Mouse (Mus musculus) hindbrain, embryonic 12.5 days (tissue): Measurements from ENCODE around the gene Vmn1r84. TPM values are rescaled to one million over a fixed set of nuclear protein-coding genes. Genes with fewer than 3 reads are reported as not detected.

Source experiments
- ATAC-seq: fragments of 200-750 bp; cut with Nextera tagmentation; 2 replicates; pipeline ENCODE4 v1.8.0; 2017; ENCODE audit warnings: moderate TSS enrichment; ENCODE audit not compliant: low FRiP score
- H3K27ac ChIP-seq: fragments of 300-500 bp; sonication (generic); 2 replicates; pipeline ENCODE4 v1.5.1; 2016; ENCODE audit warnings: mild to moderate bottlenecking
- H3K27me3 ChIP-seq: fragments of 300-500 bp; sonication (generic); 2 replicates; pipeline ENCODE4 v1.6.1; 2016; ENCODE audit warnings: mild to moderate bottlenecking
- H3K36me3 ChIP-seq: fragments of 300-500 bp; sonication (generic); 2 replicates; pipeline ENCODE4 v1.6.1; 2016; ENCODE audit warnings: mild to moderate bottlenecking
- H3K4me1 ChIP-seq: fragments of 300-500 bp; sonication (generic); 2 replicates; pipeline ENCODE4 v1.6.1; 2016
- H3K4me2 ChIP-seq: fragments of 300-500 bp; sonication (generic); replicated peaks from 2 replicates; pipeline ENCODE4 v1.6.1; 2016; ENCODE audit warnings: mild to moderate bottlenecking
- H3K4me3 ChIP-seq: fragments of 300-500 bp; sonication (generic); 2 replicates; pipeline ENCODE4 v1.5.1; 2016; ENCODE audit warnings: mild to moderate bottlenecking
- H3K9ac ChIP-seq: fragments of 300-500 bp; sonication (generic); 2 replicates; pipeline ENCODE4 v1.6.1; 2016; ENCODE audit warnings: mild to moderate bottlenecking, moderate library complexity
- H3K9me3 ChIP-seq: fragments of 300-500 bp; sonication (generic); replicated peaks from 2 replicates; pipeline ENCODE4 v1.6.1; 2016; ENCODE audit warnings: mild to moderate bottlenecking
- WGBS: fragments of 180-500 bp; shearing (Covaris S2); methylation state at CpG from one replicate; pipeline ENCODE4 v1.1.7; 2016; 5-methylcytosine and 5-hydroxymethylcytosine counted together
- microRNA-seq: library from miRNA; unstranded; fragments of <30 nt; microRNA quantifications from one replicate; pipeline ENCODE4, GENCODE M21; 2017
- polyA plus RNA-seq: library from polyadenylated mRNA; unstranded; fragments of >200 nt; fragmentation: Nextera tagmentation; extraction: Ambion mirVana; gene quantifications from 2 replicates; pipeline ENCODE4 v1.2.1, GENCODE M21; 2016

Gene Vmn1r84
- not detected in 2 replicates for polyA plus RNA-seq

GRCm38 (mm10) chr7:12369173-12369572, at the start of gene Vmn1r84:
TSS of gene Vmn1r84 (minus strand) at chr7:12369273.
- Histone ChIP-seq H3K9me3 (peaks cover 13% of the 10 kb centered on the region; the same call in 1 of the 2 replicates), H3K4me3 (no peak within 1 kb of the TSS), H3K36me3 (no peaks in the 10 kb centered on the region), H3K27me3 (no peaks in the 10 kb centered on the region), H3K9ac (no peak within 1 kb of the TSS), H3K4me1 (no peaks in the 10 kb centered on the region), H3K27ac (no peak within 1 kb of the TSS), H3K4me2 (no peak within 1 kb of the TSS)
- WGBS = 57% methylated on average over 1 of the region's 1 CpGs
- ATAC-seq = no peak

- Histone ChIP-seq H3K27ac (no peak within 1 kb of the TSS), H3K9me3 (peaks cover 21% of the 10 kb centered on the region), H3K4me2 (no peak within 1 kb of the TSS), H3K4me1 (no peaks in the 10 kb centered on the region), H3K9ac (no peak within 1 kb of the TSS), H3K4me3 (no peak within 1 kb of the TSS), H3K36me3 (no peaks in the 10 kb centered on the region), H3K27me3 (no peaks in the 10 kb centered on the region)
- whole genome bisulfite sequencing = 82% methylated on average over 2 of the region's 2 CpGs
- no peak for ATAC-seq
Observed at GRCm38 (mm10) chr7:12329381-12329780, 39.7 kb downstream of the Vmn1r84 start, which contains the start of gene Vmn1r83. TSS of gene Vmn1r83 (minus strand) at chr7:12329481.

Small RNAs within 50 kb of the gene (microRNA-seq; reads per million reads assigned to microRNA genes)
- gene Gm23521 = not detected

Other genes with a start within 250 kb of the Vmn1r84 start
- gene Vmn1r78, start 219.0 kb downstream of the Vmn1r84 start, polyA plus RNA-seq = not detected in 2 replicates
- gene Vmn1r79, start 198.0 kb downstream of the Vmn1r84 start, polyA plus RNA-seq = not detected in 2 replicates
- gene Vmn1r80, start 180.0 kb downstream of the Vmn1r84 start, polyA plus RNA-seq = not detected in 2 replicates
- not detected in 2 replicates for gene Vmn1r81, start 101.0 kb downstream of the Vmn1r84 start, polyA plus RNA-seq
- not detected in 2 replicates for gene Vmn1r82, start 68.8 kb downstream of the Vmn1r84 start, polyA plus RNA-seq
- gene Vmn1r83, start 39.8 kb downstream of the Vmn1r84 start, polyA plus RNA-seq = not detected in 2 replicates
- 5.4 and 5.7 TPM in 2 replicates for gene Zfp551, start 53.5 kb upstream of the Vmn1r84 start, polyA plus RNA-seq
- gene Zfp606, start 109.0 kb upstream of the Vmn1r84 start, polyA plus RNA-seq = 52.0 and 55.8 TPM in 2 replicates
- gene 2900092C05Rik, start 143.2 kb upstream of the Vmn1r84 start, polyA plus RNA-seq = not detected in 2 replicates
- 0.01 TPM in 1 of 2 replicates, not detected in the other for gene Vmn2r53, start 239.5 kb upstream of the Vmn1r84 start, polyA plus RNA-seq